Mouse (Mus musculus) A20 (cell line): Measurements from ENCODE around the gene Prkcz.
A peak's percentile ranks its signal among the peaks of the same experiment; 100 is the strongest.

Experiments
- DNase-seq: peaks from one replicate; pipeline ENCODE4 v3.0.0-alpha.2; 2011; ENCODE audit warnings: low read depth, low spot score

Prkcz gene

GRCm38 (mm10) chr4:155246691-155247105, 114.5 kb downstream of the Prkcz start:
- no peak for DNase-seq

- no peak for DNase-seq
Measured at GRCm38 (mm10) chr4:155245770-155246492, 115.2 kb downstream of the Prkcz start.

GRCm38 (mm10) chr4:155243233-155243632, 117.9 kb downstream of the Prkcz start:
- no peak for DNase-seq

GRCm38 (mm10) chr4:155242292-155242691, 118.9 kb downstream of the Prkcz start:
- DNase-seq = no peak

- no peak for DNase-seq
Measured at GRCm38 (mm10) chr4:155241789-155242188, 119.4 kb downstream of the Prkcz start.

GRCm38 (mm10) chr4:155239494-155239893, 121.7 kb downstream of the Prkcz start:
- no peak for DNase-seq

- DNase-seq = no peak
Measured at GRCm38 (mm10) chr4:155238276-155238675, 122.9 kb downstream of the Prkcz start.

- peak; percentile 88 for DNase-seq
Measured at GRCm38 (mm10) chr4:155236737-155237385, 124.3 kb downstream of the Prkcz start.

GRCm38 (mm10) chr4:155235311-155236119, 125.6 kb downstream of the Prkcz start:
- no peak for DNase-seq

- peak; percentile 55 for DNase-seq
Measured at GRCm38 (mm10) chr4:155234371-155235310, 126.5 kb downstream of the Prkcz start.

- DNase-seq = no peak
Measured at GRCm38 (mm10) chr4:155233878-155234277, 127.3 kb downstream of the Prkcz start.

GRCm38 (mm10) chr4:155228461-155228860, 132.7 kb downstream of the Prkcz start:
- DNase-seq = no peak

- DNase-seq = no peak
Measured at GRCm38 (mm10) chr4:155227986-155228385, 133.2 kb downstream of the Prkcz start.

- no peak for DNase-seq
Measured at GRCm38 (mm10) chr4:155225918-155226317, 135.2 kb downstream of the Prkcz start.

GRCm38 (mm10) chr4:155223594-155224528, 137.3 kb downstream of the Prkcz start:
- DNase-seq = no peak

- DNase-seq = peak; percentile 96
Measured at GRCm38 (mm10) chr4:155222841-155223593, 138.1 kb downstream of the Prkcz start.

GRCm38 (mm10) chr4:155222552-155222840, 138.7 kb downstream of the Prkcz start, which contains the start of gene Ski:
Gene Ski, minus strand, starts transcription at chr4:155222592.
- DNase-seq = no peak

- DNase-seq = peak; percentile 49
Measured at GRCm38 (mm10) chr4:155221599-155222551, 139.3 kb downstream of the Prkcz start.
